Mouse (Mus musculus) midbrain, embryonic 16.5 days (tissue): ENCODE measurements at regions not wholly inside any gene's neighbourhood (a gene's known extent, or its start where the extent isn't known, plus 50 kb on each side); places are given as distances from the start of the nearest gene placed in this dataset.

Source experiments
- ATAC-seq: fragments of 200-750 bp; cut with Nextera tagmentation; 2 replicates; pipeline ENCODE4 v1.8.0; 2017; ENCODE audit warnings: moderate TSS enrichment
- H3K27ac ChIP-seq: fragments of 300-500 bp; sonication (generic); 2 replicates; pipeline ENCODE4 v1.5.1; 2014; ENCODE audit warnings: mild to moderate bottlenecking, low read length, mixed read lengths
- H3K27me3 ChIP-seq: fragments of 300-500 bp; sonication (generic); 2 replicates; pipeline ENCODE4 v1.6.1; 2014; ENCODE audit warnings: low read depth, low read length, mixed read lengths; ENCODE audit not compliant: control insufficient read depth, insufficient read depth
- H3K36me3 ChIP-seq: fragments of 300-500 bp; sonication (generic); 2 replicates; pipeline ENCODE4 v1.6.1; 2014; ENCODE audit warnings: mild to moderate bottlenecking, low read length, moderate library complexity, mixed read lengths; ENCODE audit not compliant: control insufficient read depth, insufficient read depth
- H3K4me1 ChIP-seq: fragments of 300-500 bp; sonication (generic); 2 replicates; pipeline ENCODE4 v1.6.1; 2014; ENCODE audit warnings: mild to moderate bottlenecking, low read length, mixed read lengths; ENCODE audit not compliant: control insufficient read depth, insufficient read depth
- H3K4me2 ChIP-seq: fragments of 300-500 bp; sonication (generic); 2 replicates; pipeline ENCODE4 v1.6.1; 2014; ENCODE audit warnings: mild to moderate bottlenecking, low read length, mixed read lengths
- H3K4me3 ChIP-seq: fragments of 300-500 bp; sonication (generic); 2 replicates; pipeline ENCODE4 v1.5.1; 2014; ENCODE audit warnings: low read depth, mild to moderate bottlenecking, low read length, moderate library complexity, mixed read lengths
- H3K9ac ChIP-seq: fragments of 300-500 bp; sonication (generic); 2 replicates; pipeline ENCODE4 v1.6.1; 2014; ENCODE audit warnings: low read depth, low read length, mixed read lengths
- H3K9me3 ChIP-seq: fragments of 300-500 bp; sonication (generic); replicated peaks from 2 replicates; pipeline ENCODE4 v1.6.1; 2014; ENCODE audit warnings: mild to moderate bottlenecking, low read length, mixed read lengths; ENCODE audit not compliant: control insufficient read depth, poor library complexity, severe bottlenecking
- WGBS: fragments of 180-500 bp; shearing (Covaris S2); extraction: QIAGEN DNeasy Blood & Tissue Kit; methylation state at CpG from one replicate; pipeline ENCODE4 v1.1.7; 2014; 5-methylcytosine and 5-hydroxymethylcytosine counted together

- Histone ChIP-seq H3K4me1 (no peaks in the 10 kb centered on the region), H3K36me3 (no peaks in the 10 kb centered on the region), H3K27me3 (no peaks in the 10 kb centered on the region), H3K9me3 (no peaks in the 10 kb centered on the region), H3K27ac (no peak overlapping the region), H3K9ac (no peak overlapping the region), H3K4me2 (no peak overlapping the region), H3K4me3 (no peak overlapping the region)
- ATAC-seq = no peak
- WGBS = 75% methylated on average over 6 of the region's 6 CpGs
Measured at GRCm38 (mm10) chr2:106412158-106412557, 280.9 kb upstream of the Mpped2 start.

DNA sequence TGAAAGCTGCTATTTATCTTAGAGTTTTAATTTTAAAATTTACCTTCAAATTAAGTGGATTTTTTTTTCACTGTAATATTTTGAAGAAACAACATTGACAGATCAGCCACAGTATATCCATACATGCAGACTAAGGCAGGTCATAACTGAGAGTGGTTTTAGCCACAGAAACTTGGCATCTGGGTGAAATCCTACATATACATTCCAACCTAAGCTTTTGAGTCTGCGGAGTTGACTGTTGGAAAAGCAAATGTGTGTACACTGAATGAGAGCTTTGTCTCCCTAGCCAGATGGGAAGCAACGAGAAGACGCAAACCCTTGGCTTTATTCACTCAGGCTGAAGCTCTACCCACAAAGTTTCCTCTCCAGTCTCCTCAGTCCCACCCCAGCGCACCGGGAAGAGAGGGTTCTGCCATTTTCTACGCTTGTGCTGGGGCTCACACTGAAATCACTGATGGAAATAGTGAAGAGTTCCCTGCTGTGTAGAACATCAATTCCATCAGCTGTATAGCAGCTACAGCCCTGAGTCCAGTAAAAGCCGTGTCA is 277.5 kb upstream of the Mpped2 start:
- H3K27ac ChIP-seq = no peak overlapping the region
- H3K27me3 ChIP-seq = no peaks in the 10 kb centered on the region
- H3K9me3 ChIP-seq = no peaks in the 10 kb centered on the region
- no peak overlapping the region for H3K9ac ChIP-seq
- 72% methylated on average over 7 of the region's 7 CpGs for WGBS
- no peak overlapping the region for H3K4me2 ChIP-seq
- H3K4me1 ChIP-seq = no peaks in the 10 kb centered on the region
- no peaks in the 10 kb centered on the region for H3K36me3 ChIP-seq
- no peak for ATAC-seq
- H3K4me3 ChIP-seq = no peak overlapping the region

DNA sequence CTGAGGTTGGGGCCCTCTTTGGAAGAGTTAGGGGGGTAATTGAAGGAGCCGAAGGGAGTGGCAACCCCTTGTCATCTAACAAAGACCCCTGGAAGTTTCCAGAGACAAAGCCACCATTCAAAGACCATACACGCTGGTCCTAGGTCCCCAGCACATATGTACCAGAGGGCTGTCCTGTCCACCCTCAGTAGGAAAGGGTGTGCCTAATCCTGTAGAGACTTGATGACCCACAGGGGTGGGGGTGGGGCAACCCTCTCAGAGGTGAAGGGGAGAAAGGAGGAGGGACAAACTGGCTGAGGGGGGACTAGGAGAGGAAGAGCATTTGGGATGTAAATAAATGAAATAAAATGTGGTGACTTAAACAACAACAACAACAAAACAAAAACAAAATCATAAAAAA is 274.9 kb upstream of the Mpped2 start:
- no peaks in the 10 kb centered on the region for H3K27me3 ChIP-seq
- H3K27ac ChIP-seq = no peak overlapping the region
- H3K9me3 ChIP-seq = no peaks in the 10 kb centered on the region
- WGBS = 47% methylated on average over 2 of the region's 2 CpGs
- no peak overlapping the region for H3K9ac ChIP-seq
- no peak overlapping the region for H3K4me3 ChIP-seq
- no peaks in the 10 kb centered on the region for H3K36me3 ChIP-seq
- no peak overlapping the region for H3K4me2 ChIP-seq
- ATAC-seq = no peak
- no peaks in the 10 kb centered on the region for H3K4me1 ChIP-seq

GRCm38 (mm10) chr2:106424974-106425373 is 268.1 kb upstream of the Mpped2 start:
- WGBS = 54% methylated on average over 3 of the region's 3 CpGs
- Histone ChIP-seq H3K4me3 (no peak overlapping the region), H3K36me3 (no peaks in the 10 kb centered on the region), H3K27me3 (no peaks in the 10 kb centered on the region; the same call in 1 of the 2 replicates), H3K9ac (no peak overlapping the region), H3K9me3 (no peaks in the 10 kb centered on the region), H3K27ac (no peak overlapping the region), H3K4me1 (no peaks in the 10 kb centered on the region), H3K4me2 (no peak overlapping the region)
- ATAC-seq = no peak

- no peak overlapping the region for H3K4me2 ChIP-seq
- H3K4me3 ChIP-seq = no peak overlapping the region
- H3K27ac ChIP-seq = no peak overlapping the region
- no peak overlapping the region for H3K9ac ChIP-seq
- H3K9me3 ChIP-seq = no peaks in the 10 kb centered on the region
- no peaks in the 10 kb centered on the region; the same call in 1 of the 2 replicates for H3K27me3 ChIP-seq
- H3K4me1 ChIP-seq = no peaks in the 10 kb centered on the region
- ATAC-seq = no peak
- 45% methylated on average over 4 of the region's 4 CpGs for WGBS
- H3K36me3 ChIP-seq = no peaks in the 10 kb centered on the region
Measured at GRCm38 (mm10) chr2:106425451-106425881, 267.6 kb upstream of the Mpped2 start.

DNA sequence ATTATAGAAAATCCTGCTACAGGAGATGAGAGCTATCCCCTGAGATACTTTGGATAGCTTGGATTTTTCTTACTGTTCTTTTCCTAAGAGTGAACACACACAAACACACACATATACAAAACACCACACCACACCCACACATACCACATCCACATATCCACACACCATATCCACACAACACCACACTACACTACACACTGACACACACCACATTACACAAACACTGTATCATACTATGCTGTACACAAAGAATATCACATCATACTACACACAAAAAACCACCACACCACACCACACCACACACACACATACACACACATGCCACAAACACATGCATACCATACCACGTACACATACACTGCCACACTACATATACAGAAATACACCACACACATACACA is 267.1 kb upstream of the Mpped2 start:
- no peak overlapping the region for H3K4me3 ChIP-seq
- H3K36me3 ChIP-seq = no peaks in the 10 kb centered on the region
- no peaks in the 10 kb centered on the region for H3K9me3 ChIP-seq
- H3K27me3 ChIP-seq = no peaks in the 10 kb centered on the region; the same call in 1 of the 2 replicates
- H3K27ac ChIP-seq = no peak overlapping the region
- no peak overlapping the region for H3K4me2 ChIP-seq
- 96% methylated on average over 1 of the region's 1 CpGs for WGBS
- no peaks in the 10 kb centered on the region for H3K4me1 ChIP-seq
- H3K9ac ChIP-seq = no peak overlapping the region
- ATAC-seq = no peak

- Histone ChIP-seq H3K36me3 (no peaks in the 10 kb centered on the region), H3K4me2 (no peak overlapping the region), H3K4me1 (peaks cover 5% of the 10 kb centered on the region; the same call in 1 of the 2 replicates), H3K9ac (no peak overlapping the region), H3K9me3 (no peaks in the 10 kb centered on the region), H3K27ac (no peak overlapping the region), H3K27me3 (no peaks in the 10 kb centered on the region; the same call in 1 of the 2 replicates), H3K4me3 (no peak overlapping the region)
- ATAC-seq = no peak
- WGBS = 82% methylated on average over 7 of the region's 7 CpGs
Measured at GRCm38 (mm10) chr2:106427237-106427636, 265.8 kb upstream of the Mpped2 start.

GRCm38 (mm10) chr2:106428909-106429308 is 264.2 kb upstream of the Mpped2 start:
- H3K9me3 ChIP-seq = no peaks in the 10 kb centered on the region
- H3K9ac ChIP-seq = no peak overlapping the region
- no peak overlapping the region for H3K27ac ChIP-seq
- H3K4me3 ChIP-seq = no peak overlapping the region
- H3K4me1 ChIP-seq = peaks cover 5% of the 10 kb centered on the region; the same call in 1 of the 2 replicates
- no peak overlapping the region for H3K4me2 ChIP-seq
- ATAC-seq = no peak
- 61% methylated on average over 11 of the region's 11 CpGs for WGBS
- no peaks in the 10 kb centered on the region; the same call in 1 of the 2 replicates for H3K27me3 ChIP-seq
- no peaks in the 10 kb centered on the region for H3K36me3 ChIP-seq

DNA sequence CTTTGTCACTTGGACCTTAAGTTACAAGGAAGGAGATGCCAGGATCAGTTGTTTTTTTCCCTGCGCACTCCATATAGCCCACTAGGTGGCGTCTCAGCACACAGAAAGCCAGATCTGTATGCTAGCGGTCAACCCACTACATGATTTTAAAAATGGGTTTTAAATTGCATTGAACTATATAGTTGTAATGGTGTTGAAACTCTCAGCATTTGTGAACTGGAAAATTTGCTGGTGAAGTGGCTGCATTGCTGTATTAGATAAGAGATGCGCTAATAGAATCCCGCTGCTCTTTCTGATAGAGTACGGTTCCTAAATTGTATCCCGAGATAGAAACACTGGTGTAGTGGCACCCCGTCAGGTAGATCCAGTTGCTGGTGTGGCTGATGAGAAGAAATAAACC is 261.9 kb upstream of the Mpped2 start:
- peak; percentile 86 for ATAC-seq
- peaks cover 5% of the 10 kb centered on the region; the same call in 1 of the 2 replicates for H3K4me1 ChIP-seq
- H3K36me3 ChIP-seq = no peaks in the 10 kb centered on the region
- no peak overlapping the region; the same call in 1 of the 2 replicates for H3K9ac ChIP-seq
- peak overlapping the region; percentile 25 for H3K4me3 ChIP-seq
- no peak overlapping the region for H3K27ac ChIP-seq
- no peaks in the 10 kb centered on the region; the same call in 1 of the 2 replicates for H3K27me3 ChIP-seq
- H3K9me3 ChIP-seq = no peaks in the 10 kb centered on the region
- WGBS = 19% methylated on average over 8 of the region's 8 CpGs
- H3K4me2 ChIP-seq = peak overlapping the region; percentile 45
